Mouse (Mus musculus) CD4-positive naive resting alpha-beta T cell, adult 57 days (primary cell): Measurements from ENCODE around the gene Ehhadh. TPM values are rescaled to one million over a fixed set of nuclear protein-coding genes. Genes with fewer than 3 reads are reported as not detected.

ENCODE experiments used
- total RNA-seq: library from RNA; stranded (reverse); gene quantifications from one replicate; pipeline ENCODE4 v1.2.4, GENCODE M21; 2023

Ehhadh gene
- total RNA-seq: 4.4 TPM

GRCm38 (mm10) chr16:21787516-21788353, at the start of gene Ehhadh:
Ehhadh (minus strand) TSS chr16:21787807.

GRCm38 (mm10) chr16:21793875-21794696, 6.5 kb upstream of the Ehhadh start, which contains the start of gene Map3k13:
Map3k13 (plus strand) TSS chr16:21794346.

Other genes with a start within 250 kb of the Ehhadh start
- 9.0 TPM for gene 2510009E07Rik, start 93.1 kb downstream of the Ehhadh start, total RNA-seq
- 0.83 TPM for gene Map3k13, start 6.5 kb upstream of the Ehhadh start, total RNA-seq
- 7.2 TPM for gene Tmem41a, start 159.7 kb upstream of the Ehhadh start, total RNA-seq
- not detected for gene Liph, start 207.9 kb upstream of the Ehhadh start, total RNA-seq
- gene Senp2, start 221.7 kb upstream of the Ehhadh start, total RNA-seq: 102 TPM